Mouse (Mus musculus): ENCODE data around the gene Usp48.

Gene Usp48

GRCm38 (mm10) chr4:137664433-137664979, 71.0 kb downstream of the Usp48 start, which contains the start of gene Rap1gap:
Gene Rap1gap, plus strand, starts transcription at chr4:137664726.
- peak; percentile 82 for DNase-seq

DNA sequence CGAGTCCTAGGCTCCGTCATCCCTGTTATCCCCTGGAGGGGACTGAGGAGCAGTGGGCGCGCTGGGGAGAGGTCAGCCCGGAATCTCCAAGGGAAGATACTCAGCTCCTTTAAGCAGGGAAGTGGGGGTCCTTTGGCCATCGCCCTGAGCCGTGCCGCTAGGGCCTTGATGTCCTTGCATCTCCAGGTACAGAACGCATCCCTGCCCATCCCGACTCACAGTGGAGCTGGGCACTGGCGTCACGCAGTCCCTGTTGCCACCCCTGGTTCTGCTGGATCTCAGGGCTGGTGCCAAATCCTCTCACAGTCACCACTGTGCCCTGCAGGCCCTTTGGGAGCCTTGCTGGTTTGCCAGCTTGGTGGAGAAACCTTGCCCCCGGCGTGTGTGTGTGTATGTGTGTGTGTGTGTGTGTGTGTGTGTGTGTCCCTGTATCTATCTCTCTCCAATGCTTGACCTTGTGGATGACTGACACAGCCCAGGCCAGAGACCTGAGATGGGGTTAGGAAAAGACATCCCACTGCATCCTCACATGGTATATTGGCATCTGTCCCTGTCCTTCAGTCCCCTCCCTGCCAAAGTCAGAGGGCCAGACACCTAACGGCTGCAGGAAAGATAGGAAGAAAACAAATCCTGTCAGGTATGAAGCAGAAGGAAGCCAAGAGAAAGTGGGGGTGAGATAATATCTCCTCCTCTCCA, 71.6 kb downstream of the Usp48 start:
- DNase-seq = peak; percentile 45

- DNase-seq = no peak
Measured at GRCm38 (mm10) chr4:137665791-137666190, 72.2 kb downstream of the Usp48 start.

DNA sequence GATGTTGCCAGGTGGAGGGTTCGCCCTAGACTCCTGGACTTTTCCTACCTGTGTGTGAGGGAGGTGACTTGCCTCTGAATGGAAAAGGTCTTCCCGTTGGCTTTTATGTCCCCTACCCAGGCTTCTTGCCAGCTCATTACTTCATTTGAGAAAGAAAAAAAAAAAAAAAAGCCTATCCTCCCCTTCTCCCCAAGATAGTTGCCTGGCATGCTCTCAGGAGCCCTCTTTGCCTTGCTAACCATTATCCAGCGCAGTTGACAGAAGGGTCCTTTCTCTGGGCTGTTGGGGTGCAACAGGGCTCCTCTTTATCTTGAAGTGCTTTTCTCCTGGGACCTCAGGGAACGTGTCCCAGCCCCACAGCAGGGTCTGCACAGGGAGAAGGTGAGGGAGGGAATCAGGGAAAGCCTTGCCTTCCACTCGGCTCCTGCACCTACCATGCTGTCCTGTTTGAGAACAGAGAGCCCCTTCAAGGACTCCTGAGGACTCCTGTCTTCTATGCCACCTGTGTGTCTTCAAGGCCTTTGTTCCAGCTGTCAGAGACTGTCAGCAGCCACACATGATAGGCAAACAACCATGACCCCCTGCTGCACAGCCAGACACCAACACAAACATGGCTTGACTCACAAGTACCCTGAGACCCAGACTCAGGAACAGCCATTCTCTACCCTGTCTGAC, 72.9 kb downstream of the Usp48 start:
- no peak for DNase-seq

DNA sequence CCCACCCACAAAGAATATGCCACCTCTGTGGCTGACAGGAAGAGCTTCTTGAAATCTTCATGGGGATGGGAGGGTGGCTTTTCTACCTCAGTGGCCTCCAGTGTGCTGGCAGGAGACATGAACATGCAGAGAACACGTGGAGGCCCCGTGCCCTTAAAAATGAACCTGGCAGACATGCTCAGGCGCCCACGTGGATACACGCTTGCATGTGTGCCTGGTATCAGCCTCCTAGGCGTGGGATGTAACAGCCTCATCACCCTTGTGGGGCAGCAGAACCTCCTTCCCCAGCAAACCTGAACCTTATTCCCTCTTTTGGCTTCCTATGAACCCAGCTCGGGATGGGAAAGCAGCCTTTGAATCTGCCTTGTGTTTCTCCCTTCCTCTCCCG, 73.4 kb downstream of the Usp48 start:
- DNase-seq = no peak

DNA sequence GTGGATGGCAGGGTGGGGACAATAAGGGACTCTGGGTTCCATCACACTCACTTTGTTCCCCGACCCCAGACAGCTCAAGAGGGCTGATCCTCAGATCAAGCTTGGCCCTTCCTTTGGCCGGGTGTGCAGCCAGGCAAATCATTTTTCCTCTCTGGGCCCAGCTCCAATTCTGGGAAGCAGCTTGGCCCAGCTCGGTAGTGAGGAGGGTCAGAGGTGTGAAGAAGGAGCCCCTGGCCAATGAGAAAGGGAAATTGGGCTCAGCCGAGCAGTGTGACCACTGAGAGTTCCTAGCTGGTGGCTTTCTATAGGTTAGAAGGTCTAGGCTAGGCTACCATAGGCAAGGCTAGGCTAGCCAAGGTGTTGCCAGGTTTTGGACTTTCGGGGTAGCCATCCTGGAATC, 74.2 kb downstream of the Usp48 start:
- no peak for DNase-seq

- no peak for DNase-seq
Measured at GRCm38 (mm10) chr4:137671711-137672500, 78.4 kb downstream of the Usp48 start.

- DNase-seq = no peak
Measured at GRCm38 (mm10) chr4:137675566-137675965, 82.0 kb downstream of the Usp48 start.

- peak; percentile 80 for DNase-seq
Measured at GRCm38 (mm10) chr4:137676057-137676456, 82.5 kb downstream of the Usp48 start.

DNA sequence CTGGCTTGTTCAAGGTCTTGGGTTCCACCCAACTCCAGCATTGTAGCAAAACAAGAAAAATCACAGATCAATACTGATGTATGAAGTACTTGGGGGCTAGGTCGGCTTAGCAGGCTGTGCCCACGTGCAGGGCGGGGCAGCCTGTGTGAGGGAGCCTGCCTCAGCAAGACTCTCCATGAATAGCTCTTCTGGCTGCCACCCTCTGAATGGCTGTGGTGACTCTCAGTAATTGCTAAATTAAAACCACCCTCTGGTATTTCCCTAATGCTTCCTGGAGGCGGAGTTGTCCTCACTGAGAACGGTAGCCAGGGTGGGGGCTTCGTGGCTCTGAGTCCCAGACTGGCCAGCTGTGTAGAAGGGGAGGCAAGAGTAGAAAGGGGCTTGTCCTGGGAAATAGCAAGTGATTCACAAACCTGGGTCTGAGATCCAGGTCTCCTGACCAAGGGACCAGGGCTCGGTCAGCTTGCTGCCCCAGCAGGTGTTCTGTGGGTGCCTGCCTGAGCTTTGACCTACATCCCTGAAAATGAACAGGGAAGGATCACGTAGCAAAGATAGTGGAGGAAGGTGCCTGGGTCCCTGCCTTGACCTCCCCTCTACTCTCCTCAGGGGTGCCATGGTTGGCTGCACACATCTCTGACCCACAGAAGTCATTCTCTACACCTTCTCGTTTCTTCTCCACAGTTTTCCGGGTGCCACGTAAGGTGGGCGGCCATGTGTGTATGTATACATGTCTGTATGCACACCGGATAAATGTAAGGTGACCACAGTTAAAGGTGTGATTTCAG, 83.3 kb downstream of the Usp48 start:
- no peak for DNase-seq

- DNase-seq = no peak
Measured at GRCm38 (mm10) chr4:137677906-137678305, 84.4 kb downstream of the Usp48 start.

DNA sequence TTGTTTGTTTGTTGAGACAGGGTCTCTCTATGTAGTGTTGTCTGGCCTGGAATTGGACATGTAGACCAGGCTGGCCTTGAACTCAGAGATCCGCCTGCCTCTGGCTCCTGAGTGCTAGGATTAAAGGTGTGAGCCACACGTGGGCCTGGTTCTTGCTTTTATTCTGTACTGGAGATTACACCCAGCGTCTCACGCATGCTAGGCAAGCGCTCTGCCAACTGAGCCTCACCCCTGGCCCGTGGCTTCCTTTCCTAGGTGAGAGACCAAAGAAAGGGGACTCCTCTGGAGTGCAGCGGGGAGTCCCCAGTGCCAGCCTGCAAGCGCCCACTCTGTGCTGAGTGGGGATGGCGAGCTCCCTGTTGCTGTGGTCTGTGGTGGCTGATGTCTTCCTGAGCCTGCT, 85.0 kb downstream of the Usp48 start:
- DNase-seq = no peak

- DNase-seq = peak; percentile 47
Measured at GRCm38 (mm10) chr4:137679979-137680550, 86.5 kb downstream of the Usp48 start.

DNA sequence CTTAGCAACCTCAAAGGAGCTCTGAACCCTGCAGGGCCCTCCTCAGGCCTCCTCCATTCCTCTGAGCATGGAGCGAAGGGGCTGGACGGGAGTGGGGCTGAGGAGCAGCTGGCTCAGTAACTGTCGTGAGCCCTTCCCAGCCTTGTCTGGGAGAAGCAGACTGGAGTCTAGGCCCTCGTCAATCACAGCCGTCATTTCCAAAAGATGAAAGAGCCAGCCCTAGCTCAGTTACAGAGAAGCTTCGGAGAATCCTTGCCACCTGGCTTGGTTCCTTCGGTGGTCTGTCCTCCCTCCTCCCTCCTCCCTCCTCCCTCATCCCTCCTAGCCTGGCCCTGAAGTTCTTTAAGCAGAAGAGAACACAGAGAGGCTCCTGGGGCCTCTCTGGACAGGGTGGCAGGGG, 87.2 kb downstream of the Usp48 start:
- DNase-seq = no peak

DNA sequence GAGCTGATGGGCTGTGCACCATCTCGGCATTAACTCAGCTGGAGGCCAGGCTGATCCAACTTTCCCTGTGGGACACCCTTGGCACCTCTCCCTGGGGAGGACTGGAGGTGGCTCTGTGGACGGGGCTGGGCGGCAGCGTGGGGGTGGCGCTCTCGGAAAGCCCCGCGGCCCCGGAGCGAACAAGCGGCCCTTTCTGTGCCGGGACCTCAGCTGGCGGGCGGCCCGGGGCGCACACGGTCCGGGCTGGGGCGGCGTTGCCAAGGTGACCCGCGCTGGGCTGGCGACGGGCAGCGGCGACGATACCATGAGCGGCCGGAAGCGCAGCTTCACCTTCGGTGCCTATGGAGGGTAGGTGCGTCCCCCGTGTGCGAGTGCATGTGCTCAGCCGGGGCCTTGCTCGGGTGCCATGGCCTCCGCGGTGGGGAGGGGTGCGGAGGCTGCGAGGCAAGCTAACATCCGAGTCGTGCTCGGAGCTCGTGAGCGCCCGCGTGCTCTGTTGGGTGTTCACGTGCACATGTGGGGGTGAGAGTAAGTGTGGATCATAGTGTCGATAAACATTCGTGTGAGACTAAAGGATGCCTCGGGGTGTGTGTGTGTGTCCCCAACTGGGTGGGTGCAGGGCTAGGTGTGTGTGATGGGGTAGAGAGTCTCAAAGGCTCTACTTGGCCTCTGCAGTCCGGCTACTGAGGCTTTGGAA, 88.0 kb downstream of the Usp48 start:
- DNase-seq = peak; percentile 71

DNA sequence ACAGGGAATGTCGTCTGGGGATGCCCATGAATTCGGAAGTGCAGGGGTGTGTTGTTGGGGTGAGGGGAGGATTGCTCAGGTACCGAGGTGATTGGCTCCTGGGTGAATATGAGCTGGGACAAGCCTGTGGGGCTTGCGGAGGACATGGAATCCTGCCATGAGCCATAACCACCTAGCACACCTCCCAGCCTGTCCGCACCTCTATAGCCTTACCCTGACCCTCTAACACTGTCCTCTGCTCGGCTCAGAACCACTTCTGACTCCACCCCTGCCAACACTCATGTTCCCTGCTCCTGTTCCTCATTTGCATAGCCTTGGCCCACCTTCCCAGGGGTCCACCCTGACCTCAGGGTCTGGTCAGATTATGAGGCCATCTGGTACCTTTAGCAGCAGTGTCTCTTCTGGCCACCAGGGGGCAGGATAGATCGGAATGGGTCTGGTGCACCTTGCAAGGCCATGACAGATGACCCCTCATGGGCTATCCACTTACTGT, 89.5 kb downstream of the Usp48 start:
- no peak for DNase-seq

DNA sequence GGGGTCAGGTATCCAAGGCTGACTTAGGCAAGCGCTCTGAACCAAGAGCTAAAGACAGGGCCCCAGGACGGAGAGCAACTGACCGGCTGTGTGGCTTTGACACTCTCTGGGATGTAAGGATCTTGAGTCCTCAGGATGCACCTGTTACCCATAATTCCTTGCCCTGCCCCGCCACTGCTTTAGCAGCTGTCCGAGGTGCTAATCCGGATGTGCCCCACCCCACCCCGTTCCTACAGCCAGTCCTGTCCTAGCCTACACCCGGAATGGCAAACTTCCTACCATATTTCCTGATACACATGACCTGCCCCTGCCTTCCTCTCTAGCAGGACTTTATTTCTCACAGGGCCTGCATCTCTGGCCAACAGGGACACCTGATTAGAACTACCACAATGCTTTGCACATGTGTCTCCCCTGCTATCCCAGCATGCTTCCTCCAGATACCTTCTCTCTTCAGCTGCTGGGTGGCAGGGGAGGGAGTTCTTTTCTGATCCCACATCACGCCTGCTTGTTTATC, 91.3 kb downstream of the Usp48 start:
- no peak for DNase-seq

DNA sequence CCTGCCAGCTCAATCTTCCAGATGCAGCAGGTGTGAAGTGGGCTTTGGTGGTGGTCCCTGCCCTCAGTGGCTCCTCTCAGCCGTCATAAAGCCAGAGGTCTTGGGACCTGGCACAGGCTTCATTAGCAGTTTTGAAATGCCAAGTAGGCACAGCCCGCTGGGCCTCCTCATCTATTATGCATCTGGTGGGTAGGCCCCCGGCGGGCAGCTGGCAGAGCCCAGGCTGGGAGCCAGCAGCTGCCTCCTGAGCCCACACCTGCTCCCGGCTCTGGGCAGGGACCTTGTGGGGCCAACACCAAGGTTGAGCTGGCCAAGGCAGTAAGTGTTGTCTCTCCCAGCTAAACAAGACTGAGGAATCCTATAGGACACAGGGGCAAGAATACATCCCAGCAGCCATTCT, 92.7 kb downstream of the Usp48 start:
- no peak for DNase-seq

DNA sequence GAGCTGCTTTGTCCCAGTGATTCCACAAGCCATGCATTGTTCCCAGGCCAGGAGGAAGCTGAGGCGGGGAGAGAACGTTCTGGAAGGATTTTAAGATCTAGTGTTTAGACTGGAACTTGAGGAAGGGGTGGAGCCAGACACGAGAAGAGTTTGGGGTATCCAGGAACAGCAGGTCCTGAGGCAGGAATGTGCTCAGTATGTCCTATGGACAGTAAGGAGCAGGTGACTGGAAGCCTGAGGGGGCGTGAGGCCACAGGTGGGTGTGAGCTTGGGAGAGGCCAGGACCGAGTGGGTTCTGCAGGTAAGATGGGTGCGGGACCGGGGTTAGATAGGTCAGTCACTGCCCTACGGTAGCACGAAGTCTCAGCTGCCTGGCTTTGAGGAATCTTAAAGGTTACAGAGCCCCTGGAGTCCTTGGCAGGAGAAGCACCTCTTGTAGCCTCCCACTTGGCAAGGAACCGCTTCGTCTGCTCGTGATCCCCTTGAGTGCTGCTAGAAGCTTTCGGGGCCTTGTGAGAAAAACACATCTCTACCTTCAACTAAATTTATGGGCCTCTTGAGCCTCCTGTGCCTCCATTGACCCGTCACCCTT, 93.8 kb downstream of the Usp48 start:
- no peak for DNase-seq

- no peak for DNase-seq
Measured at GRCm38 (mm10) chr4:137692107-137692902, 98.8 kb downstream of the Usp48 start.
